Mouse (Mus musculus) mouse trophoblast stem cell (cell line): ENCODE measurements around the gene Hdac7.

ENCODE experiments used
- in situ Hi-C, 2 experiments: fragments of 300-500 bp; cut with MseI, MboI; formaldehyde crosslinking; loops; 2 replicates in 1 of 2; 3 replicates in 1 of 2; pipeline ENCODE4 v1.15.1; 2025

The Hdac7 gene

GRCm38 (mm10) chr15:97858431-97858830 is 14.1 kb upstream of the Hdac7 start:
- in situ Hi-C loops = no loop called here

DNA sequence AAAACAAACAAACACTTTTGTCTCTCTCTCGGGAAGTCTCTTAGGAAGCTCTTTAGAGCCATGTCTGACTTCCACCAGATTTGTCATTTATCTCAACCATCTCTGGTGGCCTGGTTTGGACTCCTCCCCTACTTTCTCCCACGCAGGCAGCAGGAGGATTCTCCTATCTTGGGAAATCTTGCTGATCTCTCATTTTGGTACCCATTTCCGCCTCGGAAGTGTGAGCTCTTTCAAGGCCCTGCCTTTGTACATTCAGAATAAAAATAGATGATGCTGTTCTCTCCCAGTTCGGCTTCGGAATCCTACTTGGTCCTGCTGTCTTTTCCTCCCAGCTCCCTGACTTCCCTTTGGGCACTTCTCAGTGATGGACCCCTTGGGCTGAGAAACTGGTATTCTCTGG is 10.2 kb upstream of the Hdac7 start:
- in situ Hi-C loops = no loop called here

- in situ Hi-C loops = no loop called here
Measured at GRCm38 (mm10) chr15:97854059-97854458, 9.8 kb upstream of the Hdac7 start.

- in situ Hi-C loops = no loop called here
Measured at GRCm38 (mm10) chr15:97852291-97852690, 8.0 kb upstream of the Hdac7 start.

- in situ Hi-C loops = no loop called here
Measured at GRCm38 (mm10) chr15:97851011-97851410, 6.7 kb upstream of the Hdac7 start.

DNA sequence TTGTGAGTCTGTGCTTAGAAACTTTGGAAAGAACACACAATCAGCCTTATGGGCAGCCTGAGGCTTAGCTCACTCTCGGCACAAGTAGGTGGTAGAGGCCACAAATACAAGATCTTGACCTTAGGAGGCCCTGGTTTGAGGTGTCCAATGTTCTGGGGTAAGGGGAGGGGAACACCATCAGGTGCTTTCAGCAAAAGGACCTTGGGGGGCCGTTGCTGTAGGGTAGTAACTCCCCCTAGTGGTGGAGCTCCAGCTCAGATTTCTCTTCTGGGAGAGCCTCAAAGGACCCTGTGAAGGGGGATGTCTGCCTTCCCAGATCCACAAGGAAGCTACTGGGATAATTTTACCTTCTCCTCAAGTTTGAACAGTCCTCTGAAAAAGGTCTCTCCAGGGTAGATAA is 6.1 kb upstream of the Hdac7 start:
- in situ Hi-C loops = no loop called here

DNA sequence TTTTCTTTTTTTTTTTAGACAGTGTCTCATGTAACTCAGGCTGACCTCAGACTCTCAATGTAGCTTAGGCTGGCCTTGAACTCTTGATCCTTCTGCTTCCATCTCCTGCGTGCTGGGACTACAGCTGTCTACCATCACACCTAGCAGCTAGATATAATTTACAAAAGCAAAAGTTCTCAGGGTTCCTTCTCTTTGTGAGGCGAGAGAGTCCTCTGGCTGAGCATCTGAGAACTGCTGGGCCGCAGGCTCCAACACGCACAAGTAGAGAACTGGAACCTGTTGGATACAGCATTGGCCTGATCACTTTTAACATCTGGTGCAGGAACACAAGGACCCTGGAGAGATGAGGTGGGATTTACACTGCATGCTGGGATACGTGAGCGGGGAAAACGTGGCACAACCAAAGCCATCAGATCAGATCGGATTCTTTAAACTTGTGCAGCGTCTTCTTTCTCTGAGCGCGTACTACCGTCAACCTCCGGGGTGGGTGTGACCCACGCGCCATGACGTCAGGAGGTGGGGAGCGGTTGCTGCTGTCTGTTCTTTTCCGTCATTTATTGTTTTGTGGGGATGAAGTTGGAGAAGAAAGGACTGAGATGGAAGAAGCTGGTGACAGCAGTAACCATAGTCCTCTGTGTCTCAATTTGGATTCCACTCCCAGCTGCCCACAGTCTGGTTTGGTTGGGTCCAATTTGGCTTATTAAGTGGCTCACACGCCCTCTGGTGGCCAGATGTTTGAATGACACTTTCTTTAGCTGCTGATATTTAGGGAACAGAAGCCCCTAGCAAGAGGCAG is 5.0 kb upstream of the Hdac7 start:
- in situ Hi-C loops = no loop called here

- in situ Hi-C loops = no loop called here
Measured at GRCm38 (mm10) chr15:97847866-97848265, 3.6 kb upstream of the Hdac7 start.

DNA sequence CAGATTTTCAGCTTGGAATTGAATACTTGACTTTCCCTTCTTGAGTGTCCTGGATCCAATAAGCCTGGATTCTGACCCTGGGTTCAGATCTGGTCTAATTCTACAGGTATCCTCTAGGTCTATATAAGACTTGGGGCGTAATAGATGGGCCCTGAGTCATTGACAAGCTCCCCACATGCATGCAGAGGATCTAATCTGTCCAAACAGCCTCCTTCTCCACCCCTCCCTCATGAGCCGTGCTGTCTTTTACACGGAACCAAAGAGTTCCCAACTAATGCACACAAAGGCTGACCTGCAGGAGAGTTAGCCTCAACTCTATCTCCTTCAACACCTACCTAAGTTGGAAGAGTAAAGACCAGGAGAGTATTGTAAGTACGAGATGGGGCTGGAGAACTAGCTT is 3.0 kb upstream of the Hdac7 start:
- in situ Hi-C loops = no loop called here

DNA sequence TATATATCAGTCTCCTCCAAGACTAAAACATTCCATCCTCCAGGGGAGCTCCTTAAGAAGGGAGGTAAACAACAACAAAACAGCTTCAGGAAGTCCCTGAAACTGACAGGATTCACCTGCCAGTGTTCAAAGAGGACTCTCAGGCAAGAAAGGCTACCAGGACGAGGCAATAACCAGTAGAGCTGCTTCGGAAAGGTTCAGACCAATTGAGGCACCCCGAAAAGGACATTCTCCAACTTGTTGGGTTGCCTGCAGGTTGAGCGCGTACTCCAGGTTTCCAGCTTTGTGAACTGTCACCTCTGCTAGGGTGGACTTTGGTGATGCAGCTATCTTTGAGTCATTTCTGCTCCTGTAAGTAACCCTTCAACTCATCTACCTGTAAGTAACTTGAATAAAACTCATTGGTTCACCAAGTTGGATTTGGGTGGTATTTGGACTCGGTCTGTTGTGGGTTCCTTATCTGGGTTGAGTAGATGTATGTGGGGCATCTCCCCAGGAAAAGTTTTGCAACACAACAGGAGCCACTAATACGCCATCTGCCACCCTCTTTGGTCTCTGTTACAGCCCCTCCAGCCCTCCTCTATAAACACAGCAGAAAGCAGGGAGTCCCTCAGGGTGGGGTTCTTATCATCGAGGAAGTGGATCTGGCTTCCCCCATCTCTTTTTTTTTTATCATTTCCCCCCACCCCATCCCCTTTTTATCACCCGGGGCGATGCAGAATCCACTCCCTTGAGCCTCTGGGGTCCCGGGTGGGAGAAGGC is 2.0 kb upstream of the Hdac7 start:
- in situ Hi-C loops = no loop called here

- in situ Hi-C loops = no loop called here
Measured at GRCm38 (mm10) chr15:97843247-97843651, 1.1 kb downstream of the Hdac7 start.

DNA sequence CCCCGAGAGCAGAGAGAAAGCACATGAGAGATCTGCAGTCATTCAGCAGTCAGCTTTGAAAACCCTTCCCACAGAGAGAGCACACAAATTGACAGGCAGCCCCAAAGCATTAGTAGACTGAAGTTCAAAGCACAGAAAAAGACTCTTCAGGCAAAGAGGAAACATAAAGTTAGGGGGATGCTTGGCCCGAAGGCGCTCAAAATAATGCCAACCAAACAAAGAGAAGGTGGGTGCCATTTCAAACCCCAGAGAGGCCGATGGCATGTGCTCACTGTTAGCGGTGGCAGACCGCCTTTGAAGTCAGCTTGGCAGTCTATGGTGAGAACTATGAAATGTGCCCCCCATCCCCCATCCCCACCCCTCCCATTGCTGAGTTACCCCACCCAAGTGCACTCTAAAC is 2.2 kb downstream of the Hdac7 start:
- in situ Hi-C loops = no loop called here

DNA sequence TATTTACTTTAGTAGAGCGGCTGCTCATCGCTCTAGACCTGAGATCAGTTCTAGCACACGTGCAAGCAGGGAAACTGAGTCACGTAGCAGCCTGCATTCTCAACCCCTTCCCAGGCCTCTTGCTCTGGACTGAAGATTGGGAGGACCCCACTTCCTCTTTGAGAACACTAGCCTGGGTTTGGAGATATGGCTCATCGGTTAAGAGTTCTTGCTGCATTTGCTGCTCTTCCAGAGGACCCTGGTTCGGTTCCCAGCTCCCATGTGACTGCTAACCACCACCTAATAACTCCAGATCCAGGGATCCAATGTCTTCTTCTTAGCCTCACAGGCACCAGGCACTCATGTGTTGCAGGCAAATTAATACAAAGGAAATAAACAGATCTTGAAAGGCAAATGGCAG is 2.9 kb downstream of the Hdac7 start:
- in situ Hi-C loops = no loop called here

DNA sequence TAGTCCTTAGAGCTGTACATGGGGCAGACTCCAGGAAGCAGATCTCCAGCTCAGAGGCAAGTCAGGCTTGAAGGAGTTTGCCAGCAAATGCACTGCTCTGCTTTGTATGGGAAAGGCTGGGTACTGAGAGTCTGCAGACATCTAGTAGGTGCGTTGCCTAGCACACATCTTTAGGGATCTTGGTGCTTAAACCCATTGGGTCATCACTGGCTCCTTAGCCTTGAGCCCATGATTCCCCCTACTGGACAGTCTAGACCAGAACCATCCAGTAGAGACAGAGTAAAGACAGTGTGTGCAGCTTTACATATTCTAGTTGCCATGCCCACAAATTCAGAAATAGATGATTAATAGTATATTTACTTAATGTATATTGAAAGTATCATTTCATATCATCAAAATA is 3.5 kb downstream of the Hdac7 start:
- in situ Hi-C loops = no loop called here

GRCm38 (mm10) chr15:97839991-97840455 is 4.3 kb downstream of the Hdac7 start:
- in situ Hi-C loops = no loop called here

- in situ Hi-C loops = no loop called here
Measured at GRCm38 (mm10) chr15:97839473-97839872, 4.8 kb downstream of the Hdac7 start.

DNA sequence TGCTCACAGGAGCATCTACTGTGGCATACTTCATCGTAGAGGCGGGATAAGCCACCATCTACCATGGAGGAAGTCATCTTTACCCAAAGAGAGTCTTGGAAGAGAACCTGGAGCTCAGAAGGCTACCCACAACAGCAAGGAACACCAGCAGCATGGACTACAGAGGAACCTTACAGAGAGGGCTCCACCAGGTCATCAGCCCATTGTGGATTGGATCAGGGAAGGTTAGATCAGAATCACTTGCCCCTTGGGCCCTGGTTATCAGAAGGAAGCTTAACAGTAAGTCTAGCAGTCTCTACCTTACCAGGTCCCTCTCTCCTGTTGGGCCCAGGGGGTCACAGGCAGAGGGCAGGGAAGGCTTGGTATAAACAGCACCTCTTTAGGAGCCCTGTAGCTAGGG is 5.3 kb downstream of the Hdac7 start:
- in situ Hi-C loops = no loop called here

- in situ Hi-C loops = no loop called here
Measured at GRCm38 (mm10) chr15:97838395-97838794, 5.9 kb downstream of the Hdac7 start.

- in situ Hi-C loops = no loop called here
Measured at GRCm38 (mm10) chr15:97837491-97838061, 6.7 kb downstream of the Hdac7 start.

DNA sequence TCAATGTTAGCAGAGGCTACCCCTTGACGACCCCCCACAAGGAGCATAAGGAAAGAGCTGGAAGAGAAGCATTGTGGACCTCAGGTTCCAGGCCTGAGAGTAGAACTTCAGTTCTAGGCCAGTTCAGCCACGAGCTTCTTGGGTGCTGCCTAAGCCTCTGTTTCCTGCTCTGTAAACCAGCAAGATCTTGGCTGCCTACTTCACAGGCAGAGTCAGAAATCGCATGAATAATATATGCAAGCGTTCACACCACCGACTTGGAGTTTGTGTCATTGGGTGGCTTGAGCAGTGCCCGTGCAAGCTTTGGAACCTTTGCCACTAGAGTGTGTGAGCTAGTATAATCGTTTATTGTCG is 7.4 kb downstream of the Hdac7 start:
- in situ Hi-C loops = no loop called here

GRCm38 (mm10) chr15:97836153-97836893 is 8.0 kb downstream of the Hdac7 start:
- in situ Hi-C loops = no loop called here
